Mouse (Mus musculus) kidney, adult 2 months (tissue): ENCODE measurements around the gene Sema5a. TPM values are rescaled to one million over a fixed set of nuclear protein-coding genes. Genes with fewer than 3 reads are reported as not detected.
"Not testable (repeated sequence)": the region's sequence is repeated elsewhere in the genome, so short reads cannot be mapped to it uniquely, and the experiment has no call there.

Experiments used
- DNase-seq: peaks from one replicate; pipeline ENCODE4 v3.0.0; 2021
- H3K27ac ChIP-seq: fragments of 200-500 bp; 2 replicates; pipeline ENCODE4 v1.5.1; 2012; ENCODE audit warnings: low read depth, low read length, control low read depth, inconsistent platforms; ENCODE audit not compliant: insufficient read depth
- H3K27me3 ChIP-seq: fragments of 200-500 bp; replicated peaks from 2 replicates; pipeline ENCODE4 v1.6.1; 2012; ENCODE audit warnings: mild to moderate bottlenecking, moderate library complexity, low read length, inconsistent platforms; ENCODE audit not compliant: control insufficient read depth, insufficient read depth
- H3K36me3 ChIP-seq: fragments of 200-500 bp; 2 replicates; pipeline ENCODE4 v1.6.1; 2012; ENCODE audit warnings: mild to moderate bottlenecking, moderate library complexity, low read length, inconsistent platforms; ENCODE audit not compliant: control insufficient read depth, insufficient read depth
- H3K4me1 ChIP-seq: fragments of 200-500 bp; 2 replicates; pipeline ENCODE4 v1.6.1; 2011; ENCODE audit warnings: low read length; ENCODE audit not compliant: control insufficient read depth, insufficient read depth
- H3K4me3 ChIP-seq: fragments of 200-500 bp; 2 replicates; pipeline ENCODE4 v1.5.1; 2011; ENCODE audit warnings: mild to moderate bottlenecking, low read depth, low read length, control low read depth; ENCODE audit not compliant: insufficient read depth
- CTCF ChIP-seq: fragments of 200-500 bp; conservative IDR thresholded peaks from 2 replicates; pipeline ENCODE4 v1.5.1; 2011; ENCODE audit warnings: low read depth, mild to moderate bottlenecking, control low read depth, low read length, moderate library complexity, mixed read lengths; ENCODE audit not compliant: insufficient read depth, insufficient read length
- POLR2A ChIP-seq: fragments of 200-500 bp; IDR thresholded peaks from one replicate; pipeline ENCODE4 v1.6.1; 2011; ENCODE audit warnings: low read depth, low read length, control low read depth
- WGBS: fragments of 180-500 bp; shearing (Covaris S2); methylation state at CpG from one replicate; pipeline ENCODE4 v1.1.7; 2018; 5-methylcytosine and 5-hydroxymethylcytosine counted together
- polyA plus RNA-seq: library from polyadenylated mRNA; depleted of rRNA; stranded (reverse); fragments of >200 nt; gene quantifications from 2 replicates; pipeline ENCODE4 v1.2.3, GENCODE M21; 2012

Sema5a gene
- polyA plus RNA-seq, 1 experiment: 11.6 TPM

DNA sequence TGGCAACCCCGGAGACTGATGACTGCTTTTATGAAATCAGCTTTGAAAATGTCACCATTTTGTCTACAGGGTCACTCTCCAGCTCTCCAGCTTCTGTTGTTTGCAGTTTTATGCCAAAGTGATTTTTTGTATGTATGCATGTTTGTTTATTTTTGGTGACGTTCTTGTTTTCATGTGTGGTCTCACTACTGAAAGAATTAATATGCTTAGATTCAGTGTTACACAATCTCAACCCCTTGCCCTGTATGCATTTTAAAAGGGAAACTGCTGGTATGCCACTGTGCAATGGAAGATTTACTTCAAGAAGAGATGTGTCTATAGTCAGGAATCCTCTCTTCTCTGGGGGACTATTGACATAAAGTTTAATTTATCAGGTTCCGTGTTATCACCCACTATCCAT is 19.2 kb upstream of the Sema5a start:
- WGBS: 83% methylated on average over 3 of the region's 3 CpGs
- H3K36me3 ChIP-seq: no peaks in the 10 kb centered on the region
- H3K27ac ChIP-seq: peak overlapping the region; percentile 100; the same call in 1 of the 2 replicates
- H3K4me3 ChIP-seq: no peak overlapping the region
- TF ChIP-seq CTCF (no peak), POLR2A (no peak)
- peaks cover 18% of the 10 kb centered on the region for H3K4me1 ChIP-seq
- no peaks in the 10 kb centered on the region for H3K27me3 ChIP-seq
- DNase-seq: no peak

DNA sequence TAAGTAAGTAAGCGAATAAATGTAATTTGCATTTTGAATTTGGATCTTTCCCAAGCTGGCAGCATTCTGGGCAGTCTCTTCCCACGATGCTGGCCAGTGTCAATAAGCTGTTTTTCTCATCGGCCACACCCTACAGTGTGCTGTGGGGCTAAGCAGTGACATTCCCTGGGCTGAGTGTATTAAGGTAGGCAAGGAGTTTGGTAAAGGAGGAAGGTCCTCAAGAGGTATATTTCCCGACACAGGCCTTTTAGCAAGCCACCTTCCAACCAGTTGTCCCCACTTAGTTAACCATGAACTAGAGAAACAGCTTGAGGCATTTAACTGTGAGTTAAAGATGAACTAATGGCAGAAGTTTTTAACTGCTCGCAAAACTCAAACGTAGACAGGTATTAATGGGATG is 18.2 kb upstream of the Sema5a start:
- peak; percentile 89 for DNase-seq
- 37% methylated on average over 6 of the region's 6 CpGs for WGBS
- no peak overlapping the region for H3K4me3 ChIP-seq

DNA sequence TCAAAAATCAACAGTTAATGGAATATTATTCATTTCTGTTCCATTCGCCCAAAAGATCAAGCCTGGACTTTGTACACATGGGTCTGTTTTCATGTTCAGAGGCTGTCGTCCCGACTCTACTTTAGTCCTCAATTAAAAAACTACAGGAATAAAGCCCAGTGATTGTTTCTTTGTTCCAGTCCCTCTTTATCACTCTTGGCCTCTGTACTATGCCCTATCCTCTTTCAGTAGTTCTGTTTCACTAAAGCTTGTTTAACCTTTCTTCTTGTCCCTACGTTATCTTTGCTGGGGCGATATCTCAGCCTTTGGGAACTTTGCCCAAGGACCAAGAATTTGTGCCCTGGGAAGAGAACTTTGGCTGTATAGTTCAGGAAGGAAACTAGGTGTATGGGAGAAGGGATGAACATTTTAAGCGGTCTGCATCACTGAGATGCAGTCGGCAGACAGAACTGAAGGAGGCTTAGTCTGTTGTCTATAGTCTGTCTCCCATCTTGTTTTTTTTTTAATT is 17.7 kb upstream of the Sema5a start:
- no peaks in the 10 kb centered on the region for H3K27me3 ChIP-seq
- H3K27ac ChIP-seq: peak overlapping the region; percentile 96
- peaks cover 18% of the 10 kb centered on the region for H3K4me1 ChIP-seq
- WGBS: 43% methylated on average over 7 of the region's 7 CpGs
- no peak for DNase-seq
- no peaks in the 10 kb centered on the region for H3K36me3 ChIP-seq
- no peak overlapping the region for H3K4me3 ChIP-seq
- no peak for TF ChIP-seq POLR2A
- TF ChIP-seq CTCF: no peak

More for the DNA sequence above, 18.2 kb upstream of the Sema5a start:
- H3K4me1 ChIP-seq: peaks cover 18% of the 10 kb centered on the region
- H3K27me3 ChIP-seq: no peaks in the 10 kb centered on the region
- H3K27ac ChIP-seq: peak overlapping the region; percentile 100
- no peak for TF ChIP-seq POLR2A
- no peak for TF ChIP-seq CTCF
- no peaks in the 10 kb centered on the region for H3K36me3 ChIP-seq

DNA sequence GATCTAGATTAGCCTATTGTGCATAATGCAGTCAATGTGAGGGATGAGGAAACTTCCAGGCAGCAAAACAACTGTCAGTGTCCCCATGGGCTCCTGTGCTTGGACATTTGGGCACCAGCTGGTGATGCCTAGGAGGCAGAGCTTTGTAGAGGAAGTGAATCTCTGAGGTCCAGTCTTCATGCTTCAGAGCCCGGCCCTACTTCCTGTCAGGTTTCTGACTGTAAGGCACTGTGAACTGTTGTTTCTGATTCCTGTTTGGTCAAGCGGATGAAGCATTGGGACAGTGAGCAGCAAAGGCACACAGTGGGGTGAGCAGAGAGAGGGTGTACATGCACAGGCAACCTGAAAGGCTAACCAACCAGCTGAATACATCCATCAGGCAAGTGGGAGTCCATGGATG is 14.5 kb upstream of the Sema5a start:
- Histone ChIP-seq H3K4me3 (no peak overlapping the region), H3K36me3 (no peaks in the 10 kb centered on the region), H3K4me1 (peaks cover 6% of the 10 kb centered on the region), H3K27ac (no peak overlapping the region), H3K27me3 (no peaks in the 10 kb centered on the region)
- no peak for TF ChIP-seq CTCF
- TF ChIP-seq POLR2A: no peak
- no peak for DNase-seq
- WGBS: 84% methylated on average over 2 of the region's 2 CpGs

DNA sequence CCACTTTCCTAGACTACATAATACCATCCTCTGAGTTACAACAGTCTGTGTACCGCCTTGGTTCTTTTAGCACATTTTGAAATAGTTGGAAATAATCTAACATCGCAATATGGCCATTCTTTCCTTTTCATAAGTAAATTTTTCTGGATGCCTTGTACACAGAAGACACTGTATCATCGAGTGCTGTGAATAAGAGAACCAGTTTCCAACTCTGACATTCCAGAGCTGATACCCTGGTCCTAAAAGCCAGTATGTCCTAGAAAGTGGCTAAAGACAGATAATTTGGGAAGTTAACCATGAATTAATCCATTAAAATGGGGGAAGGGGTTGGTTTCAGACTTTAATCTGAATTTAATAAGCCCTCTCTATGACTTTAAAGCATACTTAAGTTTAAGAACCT is 12.4 kb upstream of the Sema5a start:
- no peak overlapping the region for H3K4me3 ChIP-seq
- no peak for DNase-seq
- no peaks in the 10 kb centered on the region for H3K27me3 ChIP-seq
- no peak for TF ChIP-seq POLR2A
- TF ChIP-seq CTCF: no peak
- no peak overlapping the region for H3K27ac ChIP-seq
- H3K4me1 ChIP-seq: no peaks in the 10 kb centered on the region; the same call in 1 of the 2 replicates
- 80% methylated on average over 3 of the region's 3 CpGs for WGBS
- H3K36me3 ChIP-seq: no peaks in the 10 kb centered on the region

DNA sequence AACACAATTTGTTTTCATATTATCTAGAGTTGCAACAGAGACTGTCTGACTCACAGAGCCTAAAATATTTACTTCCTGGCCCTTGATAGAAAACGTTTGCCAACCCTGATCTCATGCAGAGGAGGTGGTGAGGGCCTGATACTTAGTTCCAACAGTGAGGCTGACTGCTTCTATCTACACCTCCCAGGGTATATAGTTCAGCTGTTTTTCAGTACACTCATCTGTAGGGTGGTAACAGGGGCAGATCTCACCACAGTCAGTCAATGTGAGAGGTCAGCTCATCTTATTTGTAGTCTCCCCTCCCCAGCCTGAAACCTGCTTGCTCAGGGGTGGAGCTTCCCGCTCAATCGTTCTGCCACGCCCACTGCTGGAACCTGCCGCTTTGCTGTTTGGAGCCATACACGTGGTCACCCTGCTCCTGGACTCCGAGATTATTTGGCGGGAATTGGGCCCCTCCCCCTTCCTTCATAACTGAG is 11.9 kb upstream of the Sema5a start:
- WGBS: 7% methylated on average over 8 of the region's 8 CpGs
- DNase-seq: peak; percentile 57
- not testable (repeated sequence) for H3K4me3 ChIP-seq, H3K4me1 ChIP-seq, H3K27me3 ChIP-seq, H3K36me3 ChIP-seq
- 0 out of 2 replicates have a peak overlapping the region, but pooled peaks have one; percentile 5 for H3K27ac ChIP-seq

DNA sequence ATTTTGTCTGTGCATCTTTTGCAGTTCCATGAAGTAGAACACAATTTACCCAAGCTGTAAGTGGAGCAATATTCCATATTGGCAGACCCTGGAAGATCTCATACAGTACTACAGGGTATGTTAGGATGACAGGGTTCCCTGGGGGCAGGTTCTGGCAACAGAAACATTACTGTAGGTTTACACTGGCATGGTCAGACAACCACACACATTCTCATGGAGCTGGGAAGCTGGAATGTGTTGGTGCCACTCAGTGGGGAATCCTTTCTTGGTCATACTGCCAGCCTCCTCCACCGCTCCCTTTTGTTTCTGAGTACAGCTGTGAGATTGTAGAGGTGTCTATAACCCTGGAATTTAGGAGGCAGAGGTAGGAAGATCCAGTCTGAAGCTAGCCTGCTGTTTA is 11.2 kb upstream of the Sema5a start:
- no peak for TF ChIP-seq CTCF
- TF ChIP-seq POLR2A: no peak
- H3K36me3 ChIP-seq: no peaks in the 10 kb centered on the region
- H3K27me3 ChIP-seq: no peaks in the 10 kb centered on the region
- WGBS: 100% methylated on average over 1 of the region's 1 CpGs
- no peak for DNase-seq
- no peak overlapping the region for H3K27ac ChIP-seq
- H3K4me3 ChIP-seq: no peak overlapping the region
- H3K4me1 ChIP-seq: no peaks in the 10 kb centered on the region; the same call in 1 of the 2 replicates
